Mouse (Mus musculus) heart, postnatal 0 days (tissue): ENCODE measurements at regions not wholly inside any gene's neighbourhood (a gene's known extent, or its start where the extent isn't known, plus 50 kb on each side); places are given as distances from the start of the nearest gene placed in this dataset.

Experiments used
- ATAC-seq: fragments of 200-750 bp; cut with Nextera tagmentation; 2 replicates; pipeline ENCODE4 v1.8.0; 2017; ENCODE audit warnings: low read depth, moderate number of reproducible peaks, moderate library complexity; ENCODE audit not compliant: insufficient read depth
- DNase-seq: peaks from one replicate; pipeline ENCODE4 v3.0.0-alpha.2; 2016; ENCODE audit warnings: low spot score
- H3K27ac ChIP-seq: fragments of 300-500 bp; sonication (generic); 2 replicates; pipeline ENCODE4 v1.5.1; 2014; ENCODE audit warnings: low read depth, mild to moderate bottlenecking
- H3K27me3 ChIP-seq: fragments of 300-500 bp; sonication (generic); 2 replicates; pipeline ENCODE4 v1.6.1; 2014; ENCODE audit warnings: low read length, mixed read lengths; ENCODE audit not compliant: control insufficient read depth, insufficient read depth
- H3K36me3 ChIP-seq: fragments of 300-500 bp; sonication (generic); replicated peaks from 2 replicates; pipeline ENCODE4 v1.6.1; 2014; ENCODE audit warnings: low read length, mixed read lengths; ENCODE audit not compliant: control insufficient read depth, insufficient read depth
- H3K4me1 ChIP-seq: fragments of 300-500 bp; sonication (generic); 2 replicates; pipeline ENCODE4 v1.6.1; 2014; ENCODE audit warnings: antibody characterized with exemption; ENCODE audit not compliant: control insufficient read depth, insufficient read depth
- H3K4me2 ChIP-seq: fragments of 300-500 bp; sonication (generic); 2 replicates; pipeline ENCODE4 v1.6.1; 2014; ENCODE audit warnings: low read depth, mild to moderate bottlenecking, low read length, moderate library complexity
- H3K4me3 ChIP-seq: fragments of 300-500 bp; sonication (generic); 2 replicates; pipeline ENCODE4 v1.5.1; 2014; ENCODE audit warnings: low read depth, low read length
- H3K9ac ChIP-seq: fragments of 300-500 bp; sonication (generic); replicated peaks from 2 replicates; pipeline ENCODE4 v1.6.1; 2014; ENCODE audit warnings: low read depth, low read length, mixed read lengths
- H3K9me3 ChIP-seq: fragments of 300-500 bp; sonication (generic); replicated peaks from 2 replicates; pipeline ENCODE4 v1.6.1; 2016; ENCODE audit warnings: low read length; ENCODE audit not compliant: control insufficient read depth
- CTCF ChIP-seq: IDR thresholded peaks from 2 replicates; pipeline ENCODE4 v1.5.1; 2016; ENCODE audit warnings: antibody characterized with exemption, control low read depth, low read depth
- EP300 ChIP-seq: IDR thresholded peaks from 2 replicates; pipeline ENCODE4 v1.6.1; 2016; ENCODE audit warnings: antibody characterized with exemption, low read depth
- WGBS: fragments of 180-500 bp; shearing (Covaris S2); extraction: QIAGEN DNeasy Blood & Tissue Kit; methylation state at CpG from one replicate; pipeline ENCODE4 v1.1.7; 2014; 5-methylcytosine and 5-hydroxymethylcytosine counted together

- 79% methylated on average over 9 of the region's 9 CpGs for WGBS
- TF ChIP-seq CTCF (no peak), EP300 (no peak)
- Histone ChIP-seq H3K27ac (no peak overlapping the region), H3K4me2 (no peak overlapping the region), H3K27me3 (no peaks in the 10 kb centered on the region), H3K4me3 (no peak overlapping the region), H3K4me1 (no peaks in the 10 kb centered on the region), H3K9ac (no peak overlapping the region), H3K9me3 (no peaks in the 10 kb centered on the region), H3K36me3 (no peaks in the 10 kb centered on the region)
- ATAC-seq (no peak), DNase-seq (no peak)
Measured at GRCm38 (mm10) chr16:86034772-86035171, 133.1 kb upstream of the Adamts5 start.

GRCm38 (mm10) chr16:86027700-86028099 lies 126.1 kb upstream of the Adamts5 start:
- no peak overlapping the region for H3K4me3 ChIP-seq
- no peaks in the 10 kb centered on the region for H3K27me3 ChIP-seq
- no peak overlapping the region for H3K27ac ChIP-seq
- no peaks in the 10 kb centered on the region for H3K9me3 ChIP-seq
- 72% methylated on average over 2 of the region's 2 CpGs for WGBS
- no peak for TF ChIP-seq CTCF
- TF ChIP-seq EP300, result no peak
- DNase-seq (no peak), ATAC-seq (no peak)
- no peaks in the 10 kb centered on the region for H3K4me1 ChIP-seq
- H3K9ac ChIP-seq, result no peak overlapping the region
- H3K4me2 ChIP-seq, result no peak overlapping the region
- H3K36me3 ChIP-seq, result no peaks in the 10 kb centered on the region

- Histone ChIP-seq H3K36me3 (no peaks in the 10 kb centered on the region), H3K4me3 (no peak overlapping the region), H3K9ac (no peak overlapping the region), H3K9me3 (no peaks in the 10 kb centered on the region), H3K4me2 (no peak overlapping the region), H3K27ac (no peak overlapping the region), H3K27me3 (no peaks in the 10 kb centered on the region), H3K4me1 (no peaks in the 10 kb centered on the region)
- DNase-seq (no peak), ATAC-seq (no peak)
- WGBS, result 42% methylated on average over 1 of the region's 1 CpGs
- TF ChIP-seq EP300 (no peak), CTCF (no peak)
Measured at GRCm38 (mm10) chr16:86015336-86015735, 113.7 kb upstream of the Adamts5 start.

DNA sequence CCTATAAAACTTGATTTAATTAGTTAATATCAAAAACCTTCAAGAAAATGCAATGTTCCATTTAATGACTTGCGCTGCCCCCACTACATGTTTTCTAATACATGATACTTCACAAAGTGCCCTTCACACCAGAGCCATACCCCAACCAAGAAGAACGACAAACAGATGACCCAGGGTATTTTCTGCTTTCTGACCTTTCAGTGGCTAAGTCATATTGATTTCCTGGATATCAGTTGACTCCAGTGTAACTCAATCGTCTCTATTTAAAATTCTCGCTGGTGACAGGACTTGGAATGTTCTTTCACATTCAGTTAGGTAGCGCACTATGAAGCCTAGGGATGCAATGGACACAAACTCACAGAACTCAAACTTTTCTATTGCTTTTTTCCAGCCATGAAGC lies 109.4 kb upstream of the Adamts5 start:
- H3K4me3 ChIP-seq, result no peak overlapping the region
- H3K36me3 ChIP-seq, result no peaks in the 10 kb centered on the region
- H3K27me3 ChIP-seq, result no peaks in the 10 kb centered on the region
- no peak overlapping the region for H3K9ac ChIP-seq
- no peak for TF ChIP-seq CTCF
- TF ChIP-seq EP300, result no peak
- 78% methylated on average over 5 of the region's 5 CpGs for WGBS
- H3K4me2 ChIP-seq, result no peak overlapping the region
- DNase-seq (no peak), ATAC-seq (no peak)
- no peaks in the 10 kb centered on the region for H3K4me1 ChIP-seq
- no peak overlapping the region for H3K27ac ChIP-seq
- no peaks in the 10 kb centered on the region for H3K9me3 ChIP-seq

DNA sequence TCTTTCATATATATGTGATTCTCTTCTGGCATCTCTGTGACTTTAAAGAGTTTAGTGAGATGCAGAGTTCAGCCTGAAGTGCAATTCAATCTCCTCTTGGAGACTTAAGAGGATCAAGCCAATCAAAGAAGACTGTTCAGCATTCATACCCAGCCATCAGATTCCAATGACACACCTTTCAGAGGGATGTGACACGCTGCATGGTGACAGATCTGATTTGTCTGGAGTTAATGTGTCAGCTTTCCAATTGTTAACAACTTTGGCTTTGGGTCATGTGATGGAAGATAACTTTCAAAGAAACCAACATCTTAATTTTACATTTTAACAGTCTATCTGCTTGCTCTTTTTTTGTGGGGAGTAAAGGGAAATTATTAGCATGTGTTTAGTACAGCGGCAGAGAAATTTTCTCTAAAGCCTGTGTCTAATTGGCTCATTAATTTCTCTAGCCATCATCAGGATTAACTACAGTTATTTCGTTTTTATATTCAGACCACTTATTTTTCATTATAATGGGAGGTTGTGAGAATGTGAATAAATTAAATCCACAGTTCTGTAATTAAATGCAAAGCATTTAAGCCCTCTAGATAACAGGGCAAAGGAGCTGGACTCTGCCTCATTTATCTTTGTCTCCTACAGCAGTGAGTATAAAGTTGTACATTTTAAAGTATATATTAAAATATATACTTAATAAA lies 108.2 kb upstream of the Adamts5 start:
- Histone ChIP-seq H3K9ac (no peak overlapping the region), H3K4me1 (no peaks in the 10 kb centered on the region), H3K27ac (no peak overlapping the region), H3K27me3 (no peaks in the 10 kb centered on the region), H3K9me3 (no peaks in the 10 kb centered on the region), H3K36me3 (no peaks in the 10 kb centered on the region), H3K4me2 (no peak overlapping the region), H3K4me3 (no peak overlapping the region)
- DNase-seq (no peak), ATAC-seq (no peak)
- no peak for TF ChIP-seq EP300
- TF ChIP-seq CTCF, result no peak
- WGBS, result 66% methylated on average over 3 of the region's 3 CpGs

- Histone ChIP-seq H3K4me1 (no peaks in the 10 kb centered on the region), H3K4me2 (no peak overlapping the region), H3K36me3 (no peaks in the 10 kb centered on the region), H3K27ac (no peak overlapping the region), H3K9me3 (no peaks in the 10 kb centered on the region), H3K27me3 (no peaks in the 10 kb centered on the region), H3K4me3 (no peak overlapping the region), H3K9ac (no peak overlapping the region)
- TF ChIP-seq EP300, result no peak
- TF ChIP-seq CTCF, result no peak
- 58% methylated on average over 1 of the region's 1 CpGs for WGBS
- DNase-seq (no peak), ATAC-seq (no peak)
Measured at GRCm38 (mm10) chr16:86007799-86008198, 106.2 kb upstream of the Adamts5 start.
